Mouse (Mus musculus): ENCODE measurements around the gene Arid1b. TPM values are rescaled to one million over a fixed set of nuclear protein-coding genes. Genes with fewer than 3 reads are reported as not detected.
A peak's percentile ranks its signal among the peaks of the same experiment; 100 is the strongest.

Gene Arid1b
- polyA plus RNA-seq, 1 experiment from 2014 or later: 16.1 TPM

DNA sequence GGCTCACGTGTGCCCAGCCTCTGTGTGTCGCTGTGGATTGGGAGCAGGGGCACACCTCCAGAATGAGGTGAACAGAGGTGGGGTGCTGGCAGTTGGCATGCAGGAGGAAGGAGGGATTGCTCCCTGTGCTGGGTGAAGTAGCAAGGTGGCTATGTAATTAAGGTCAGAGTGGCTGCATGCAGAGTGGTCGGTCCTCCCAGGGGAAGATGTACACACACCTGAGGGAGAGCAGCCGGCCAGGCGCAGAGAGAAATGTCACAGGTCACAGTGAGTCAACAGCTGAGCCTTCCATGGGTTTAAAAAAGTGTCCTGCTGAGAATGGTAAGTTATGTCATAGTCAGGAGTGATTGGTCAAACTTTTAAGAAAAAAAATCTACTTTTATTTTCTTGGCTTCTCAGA lies 14.6 kb downstream of the Arid1b start:
- Histone ChIP-seq H3K9me3 (no peaks in the 10 kb centered on the region), H3K4me1 (replicated peaks) (peaks cover 89% of the 10 kb centered on the region), H3K27ac (no peak overlapping the region), H3K4me3 (no peak overlapping the region), H3K27me3 (no peaks in the 10 kb centered on the region), H3K9ac (no peak overlapping the region), H3K4me2 (no peak overlapping the region), H3K36me3 (no peaks in the 10 kb centered on the region)
- ATAC-seq (ENCODE audit: low FRiP score): no peak
- WGBS: 61% methylated on average over 5 of the region's 5 CpGs

GRCm38 (mm10) chr17:5009526-5010260 lies 15.6 kb downstream of the Arid1b start:
- 0 out of 2 replicates have a peak overlapping the region, but pooled peaks have one; percentile 12 for H3K27ac ChIP-seq
- no peak overlapping the region for H3K4me3 ChIP-seq
- H3K9ac ChIP-seq: no peak overlapping the region
- WGBS: 67% methylated on average over 12 of the region's 12 CpGs
- H3K4me1 ChIP-seq (replicated peaks): peaks cover 88% of the 10 kb centered on the region
- no peaks in the 10 kb centered on the region for H3K27me3 ChIP-seq
- no peak for ATAC-seq (ENCODE audit: low FRiP score)
- H3K4me2 ChIP-seq: no peak overlapping the region
- H3K9me3 ChIP-seq: no peaks in the 10 kb centered on the region
- H3K36me3 ChIP-seq: no peaks in the 10 kb centered on the region

DNA sequence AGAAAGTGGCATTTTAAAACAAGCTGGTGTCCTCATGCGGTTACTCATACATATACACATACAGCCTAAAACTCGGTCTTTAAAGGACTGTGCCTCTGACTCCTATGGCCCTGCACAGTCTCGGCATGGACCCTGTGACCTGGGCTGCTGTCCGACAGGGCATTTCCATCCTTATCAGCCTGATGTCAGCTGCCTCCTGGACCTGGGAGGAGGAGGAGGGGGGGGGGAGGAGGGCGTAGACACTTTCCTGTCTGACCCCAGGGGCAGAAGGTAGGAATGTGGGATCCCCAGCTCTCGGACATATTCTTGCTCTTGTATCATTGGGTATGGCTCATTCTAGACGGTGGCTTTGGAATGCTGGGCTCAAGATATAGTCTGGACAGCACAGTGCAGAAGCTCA lies 16.6 kb downstream of the Arid1b start:
- peaks cover 83% of the 10 kb centered on the region for H3K4me1 ChIP-seq (replicated peaks)
- no peaks in the 10 kb centered on the region for H3K36me3 ChIP-seq
- ATAC-seq (ENCODE audit: low FRiP score): no peak
- 71% methylated on average over 7 of the region's 7 CpGs for WGBS
- H3K27me3 ChIP-seq: no peaks in the 10 kb centered on the region
- H3K4me3 ChIP-seq: no peak overlapping the region
- no peak overlapping the region for H3K27ac ChIP-seq
- H3K9ac ChIP-seq: no peak overlapping the region
- H3K4me2 ChIP-seq: no peak overlapping the region
- no peaks in the 10 kb centered on the region for H3K9me3 ChIP-seq

DNA sequence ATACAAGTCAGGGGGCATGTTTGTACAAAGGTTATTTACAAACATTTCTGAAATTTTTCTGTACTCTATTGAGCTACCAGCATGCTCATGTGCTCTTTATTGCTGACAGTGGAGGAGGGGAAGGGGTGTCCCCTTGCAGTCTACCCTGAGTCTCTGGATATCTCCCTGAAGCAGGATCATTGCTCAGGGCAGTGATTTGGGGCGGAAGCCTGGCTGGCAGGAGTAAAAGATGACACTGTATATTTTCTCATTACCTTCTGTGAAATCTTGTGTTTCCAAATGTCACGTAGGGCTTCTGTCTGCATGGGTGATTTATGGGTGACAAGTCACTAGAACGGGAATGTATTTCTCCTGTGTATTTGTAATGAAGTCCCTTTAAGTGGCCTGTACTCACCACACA lies 18.0 kb downstream of the Arid1b start:
- H3K27ac ChIP-seq: peak overlapping the region; percentile 48; the same call in 1 of the 2 replicates

DNA sequence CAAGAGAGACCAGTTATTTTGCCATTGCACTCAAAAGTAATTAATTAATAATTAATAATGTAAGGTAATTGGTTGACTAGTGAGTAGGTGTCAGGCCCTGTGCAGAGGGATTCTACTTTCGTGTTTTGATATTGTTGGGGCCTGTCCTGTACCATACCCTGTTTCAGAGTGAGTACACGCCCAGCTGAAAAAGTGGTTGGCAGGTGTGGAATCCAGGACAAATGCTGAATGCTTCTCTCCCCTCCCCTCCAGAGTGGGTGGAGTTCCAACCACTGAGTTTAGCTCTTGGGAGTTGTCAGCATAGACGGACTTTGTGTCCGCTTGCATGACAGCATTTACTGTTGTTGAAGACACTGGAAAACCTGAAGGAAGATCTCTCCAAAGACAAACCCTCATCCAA lies 18.4 kb downstream of the Arid1b start:
- Histone ChIP-seq H3K4me1 (replicated peaks) (peaks cover 68% of the 10 kb centered on the region), H3K36me3 (no peaks in the 10 kb centered on the region), H3K4me3 (no peak overlapping the region), H3K9me3 (no peaks in the 10 kb centered on the region), H3K4me2 (no peak overlapping the region), H3K27ac (no peak overlapping the region; the same call in 1 of the 2 replicates), H3K9ac (no peak overlapping the region), H3K27me3 (no peaks in the 10 kb centered on the region)
- ATAC-seq (ENCODE audit: low FRiP score): no peak
- 70% methylated on average over 4 of the region's 4 CpGs for WGBS

More for the DNA sequence above, 18.0 kb downstream of the Arid1b start:
- 35% methylated on average over 3 of the region's 3 CpGs for WGBS
- Histone ChIP-seq H3K36me3 (no peaks in the 10 kb centered on the region), H3K9ac (no peak overlapping the region), H3K27me3 (no peaks in the 10 kb centered on the region), H3K4me1 (replicated peaks) (peaks cover 72% of the 10 kb centered on the region), H3K4me3 (no peak overlapping the region), H3K9me3 (no peaks in the 10 kb centered on the region), H3K4me2 (no peak overlapping the region)
- ATAC-seq (ENCODE audit: low FRiP score): no peak

DNA sequence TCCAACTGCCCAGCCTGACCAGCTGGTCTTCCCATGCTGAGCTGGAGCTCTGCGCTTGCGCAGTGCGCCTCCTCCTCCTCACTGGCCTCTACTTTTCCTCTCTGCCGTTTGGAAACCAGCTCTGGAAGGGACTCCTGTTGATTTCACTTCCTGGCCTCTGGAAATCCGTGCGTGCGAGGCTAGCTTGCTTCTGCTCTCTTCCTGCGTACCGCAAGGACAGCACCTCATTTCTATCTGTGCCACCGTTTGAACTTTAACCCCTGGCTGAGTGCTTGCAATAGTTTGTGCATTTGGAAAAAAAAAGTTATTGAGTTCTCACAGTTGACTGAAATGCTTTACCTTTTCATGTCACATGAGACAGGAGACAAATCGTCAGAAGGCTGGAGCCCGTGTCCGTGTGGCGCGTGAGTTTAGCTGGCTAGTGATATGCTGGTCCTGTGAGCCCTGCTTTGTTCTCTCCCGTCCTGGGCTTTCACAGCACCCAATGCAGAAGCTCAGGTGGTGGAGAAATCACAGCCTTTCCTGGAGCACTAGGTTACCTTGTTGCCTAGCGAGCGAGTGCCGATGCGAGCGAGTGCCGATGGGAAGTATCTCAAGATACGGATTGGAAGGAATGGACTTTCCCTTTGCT lies 20.3 kb downstream of the Arid1b start:
- no peaks in the 10 kb centered on the region for H3K27me3 ChIP-seq
- no peak for ATAC-seq (ENCODE audit: low FRiP score)
- peaks cover 55% of the 10 kb centered on the region for H3K4me1 ChIP-seq (replicated peaks)
- no peaks in the 10 kb centered on the region for H3K9me3 ChIP-seq
- H3K9ac ChIP-seq: no peak overlapping the region
- no peak overlapping the region for H3K27ac ChIP-seq
- no peaks in the 10 kb centered on the region for H3K36me3 ChIP-seq
- WGBS: 78% methylated on average over 23 of the region's 23 CpGs
- H3K4me2 ChIP-seq: no peak overlapping the region
- no peak overlapping the region for H3K4me3 ChIP-seq

GRCm38 (mm10) chr17:5016404-5016803 lies 22.3 kb downstream of the Arid1b start:
- Histone ChIP-seq H3K4me3 (no peak overlapping the region), H3K4me1 (replicated peaks) (peaks cover 46% of the 10 kb centered on the region), H3K27ac (no peak overlapping the region), H3K27me3 (no peaks in the 10 kb centered on the region), H3K9me3 (no peaks in the 10 kb centered on the region), H3K9ac (no peak overlapping the region), H3K4me2 (no peak overlapping the region), H3K36me3 (no peaks in the 10 kb centered on the region)
- WGBS: 45% methylated on average over 4 of the region's 4 CpGs
- no peak for ATAC-seq (ENCODE audit: low FRiP score)

DNA sequence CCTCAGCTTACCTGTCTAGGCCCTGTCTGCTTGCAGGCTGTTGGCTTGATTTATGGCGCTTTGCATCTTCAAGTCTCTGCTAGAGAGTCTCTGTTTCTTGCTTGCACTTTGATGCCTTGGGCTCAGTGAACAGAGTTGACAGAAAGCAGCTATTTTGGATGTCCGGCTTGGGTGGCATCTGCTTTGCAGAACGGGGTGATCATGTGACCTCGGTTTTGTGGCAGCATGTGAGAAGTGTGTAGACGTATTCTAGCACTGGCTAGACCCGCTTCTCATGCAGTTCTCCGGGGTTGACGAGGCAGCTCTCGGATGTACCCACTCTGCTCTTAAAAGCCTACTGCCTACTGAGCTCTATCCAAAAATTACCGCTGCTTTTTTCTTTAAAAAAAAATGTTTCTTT lies 22.9 kb downstream of the Arid1b start:
- H3K27ac ChIP-seq: no peak overlapping the region
- no peak overlapping the region for H3K4me3 ChIP-seq
- H3K9me3 ChIP-seq: no peaks in the 10 kb centered on the region
- H3K9ac ChIP-seq: no peak overlapping the region
- H3K4me1 ChIP-seq (replicated peaks): peaks cover 48% of the 10 kb centered on the region
- no peaks in the 10 kb centered on the region for H3K27me3 ChIP-seq
- no peak overlapping the region for H3K4me2 ChIP-seq
- WGBS: 92% methylated on average over 10 of the region's 10 CpGs
- no peak for ATAC-seq (ENCODE audit: low FRiP score)
- H3K36me3 ChIP-seq: no peaks in the 10 kb centered on the region

GRCm38 (mm10) chr17:5021303-5022003 lies 27.3 kb downstream of the Arid1b start:
- Histone ChIP-seq H3K9ac (no peak overlapping the region), H3K27me3 (no peaks in the 10 kb centered on the region), H3K36me3 (no peaks in the 10 kb centered on the region), H3K4me1 (replicated peaks) (peaks cover 46% of the 10 kb centered on the region), H3K27ac (no peak overlapping the region), H3K4me3 (no peak overlapping the region), H3K9me3 (no peaks in the 10 kb centered on the region), H3K4me2 (no peak overlapping the region)
- WGBS: 38% methylated on average over 11 of the region's 11 CpGs
- 0 out of 2 replicates have a peak, but pooled peaks have one; percentile 26 for ATAC-seq (ENCODE audit: low FRiP score)

- Histone ChIP-seq H3K4me1 (replicated peaks) (peaks cover 52% of the 10 kb centered on the region), H3K9ac (no peak overlapping the region), H3K36me3 (no peaks in the 10 kb centered on the region), H3K4me2 (no peak overlapping the region), H3K27ac (no peak overlapping the region), H3K9me3 (no peaks in the 10 kb centered on the region), H3K4me3 (no peak overlapping the region), H3K27me3 (no peaks in the 10 kb centered on the region)
- whole genome bisulfite sequencing: 71% methylated on average over 9 of the region's 9 CpGs
- no peak for ATAC-seq (ENCODE audit: low FRiP score)
Observed at GRCm38 (mm10) chr17:5022019-5022544, 27.9 kb downstream of the Arid1b start.

DNA sequence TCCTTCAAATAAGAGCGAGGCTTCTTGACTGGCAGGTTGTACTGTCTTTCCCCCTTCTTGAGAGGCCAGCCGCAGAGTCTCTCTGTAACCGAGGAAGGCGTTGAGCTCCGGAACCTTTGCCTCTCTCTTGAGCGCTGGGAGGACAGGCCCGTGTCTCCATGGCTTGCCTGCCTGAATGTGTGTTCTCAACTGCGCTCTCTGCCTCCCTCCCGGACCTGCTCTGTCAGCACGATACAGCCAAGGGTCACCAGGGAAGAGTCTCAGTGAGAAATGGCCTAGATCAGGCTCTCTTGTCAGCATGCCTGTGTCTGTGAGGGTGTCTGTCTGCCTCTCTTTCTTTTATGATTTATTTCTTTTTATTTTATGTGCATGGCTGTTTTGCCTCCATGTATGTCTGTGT lies 29.6 kb downstream of the Arid1b start:
- H3K27ac ChIP-seq: no peak overlapping the region
- H3K9me3 ChIP-seq: no peaks in the 10 kb centered on the region
- peak overlapping the region; percentile 10; the same call in 1 of the 2 replicates for H3K9ac ChIP-seq
- no peak overlapping the region for H3K4me2 ChIP-seq
- H3K4me3 ChIP-seq: no peak overlapping the region
- peaks cover 56% of the 10 kb centered on the region for H3K4me1 ChIP-seq (replicated peaks)
- H3K36me3 ChIP-seq: no peaks in the 10 kb centered on the region
- 70% methylated on average over 10 of the region's 10 CpGs for WGBS
- H3K27me3 ChIP-seq: no peaks in the 10 kb centered on the region
- ATAC-seq (ENCODE audit: low FRiP score): no peak

GRCm38 (mm10) chr17:5025400-5025799 lies 31.3 kb downstream of the Arid1b start:
- H3K4me2 ChIP-seq: no peak overlapping the region
- no peak overlapping the region for H3K9ac ChIP-seq
- ATAC-seq (ENCODE audit: low FRiP score): no peak
- no peaks in the 10 kb centered on the region for H3K36me3 ChIP-seq
- WGBS: 97% methylated on average over 1 of the region's 1 CpGs
- H3K27me3 ChIP-seq: no peaks in the 10 kb centered on the region
- peaks cover 64% of the 10 kb centered on the region for H3K4me1 ChIP-seq (replicated peaks)
- H3K9me3 ChIP-seq: no peaks in the 10 kb centered on the region
- H3K4me3 ChIP-seq: no peak overlapping the region
- no peak overlapping the region for H3K27ac ChIP-seq
